Mouse (Mus musculus) bone marrow macrophage, adult 2 months (primary cell): Measurements from ENCODE around the gene Trim69.

ENCODE experiments used
- CTCF ChIP-seq: IDR thresholded peaks from 2 replicates; pipeline ENCODE4 v1.5.1; 2012; ENCODE audit warnings: low read depth, mild to moderate bottlenecking, low read length, moderate library complexity
- POLR2A ChIP-seq: IDR thresholded peaks from 2 replicates; pipeline ENCODE4 v1.6.1; 2012; ENCODE audit warnings: mild to moderate bottlenecking, low read depth, low read length, borderline replicate concordance

DNA sequence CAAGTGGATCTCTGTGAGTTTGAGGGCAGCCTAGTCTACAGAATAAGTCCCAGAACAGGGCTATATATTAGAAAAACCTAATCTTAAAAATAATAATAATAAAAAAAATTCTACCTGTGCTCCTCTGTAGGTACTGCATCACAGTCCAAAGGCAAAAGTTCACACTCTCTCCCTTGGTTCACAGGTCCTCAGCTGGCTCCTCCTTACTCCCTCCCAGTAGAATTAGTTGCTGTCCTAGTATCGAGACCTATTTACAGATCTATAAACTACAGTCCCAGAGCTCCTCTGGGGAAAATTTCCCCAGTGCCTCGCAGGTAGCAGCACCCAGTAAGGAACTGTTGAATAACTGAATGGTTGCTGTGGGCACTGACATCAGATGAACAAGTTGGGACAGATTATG is 19.7 kb upstream of the Trim69 start:
- TF ChIP-seq POLR2A (no peak), CTCF (no peak)
